Mouse (Mus musculus) MEL (cell line): ENCODE results near the gene Rhot2. TPM values are rescaled to one million over a fixed set of nuclear protein-coding genes. Genes with fewer than 3 reads are reported as not detected.
A peak's percentile ranks its signal among the peaks of the same experiment; 100 is the strongest.

Source experiments
- DNase-seq: peaks from one replicate; pipeline ENCODE4 v3.0.0; 2011; ENCODE audit warnings: low read depth, low spot score
- H3K27ac ChIP-seq: 2 replicates; pipeline ENCODE4 v1.5.1; 2012; ENCODE audit warnings: low read depth, mild to moderate bottlenecking, control low read depth, low read length, moderate library complexity; ENCODE audit not compliant: control insufficient read depth
- H3K27me3 ChIP-seq, 2 experiments: fragments of 150-350 bp in 1 of 2; sonication (generic) in 1 of 2; 2 replicates each; pipeline ENCODE4 v1.6.1; 2012; ENCODE audit warnings: low read length in 2 of 2, mild to moderate bottlenecking in 2 of 2, improper control_type of control experiment in 1 of 2, moderate library complexity in 1 of 2; ENCODE audit not compliant: insufficient read depth in 2 of 2, control insufficient read depth in 1 of 2
- H3K36me3 ChIP-seq, 2 experiments: 2 replicates each; pipeline ENCODE4 v1.6.1; 2012 to 2014; ENCODE audit warnings: low read length in 2 of 2, improper control_type of control experiment in 1 of 2, inconsistent platforms in 1 of 2, mild to moderate bottlenecking in 1 of 2; ENCODE audit not compliant: insufficient read depth in 2 of 2, control insufficient read depth in 1 of 2
- H3K4me1 ChIP-seq, 2 experiments: fragments of 150-350 bp in 1 of 2; sonication (generic) in 1 of 2; 2 replicates each; pipeline ENCODE4 v1.6.1; 2012; ENCODE audit warnings: low read length in 2 of 2, improper control_type of control experiment in 1 of 2, mild to moderate bottlenecking in 1 of 2; ENCODE audit not compliant: insufficient read depth in 2 of 2, control insufficient read depth in 1 of 2
- H3K4me3 ChIP-seq, 2 experiments: fragments of 150-350 bp in 1 of 2; sonication (generic) in 1 of 2; 2 replicates each; pipeline ENCODE4 v1.5.1; 2012; ENCODE audit warnings: low read depth in 2 of 2, low read length in 2 of 2, mild to moderate bottlenecking in 2 of 2, moderate library complexity in 2 of 2, control low read depth in 1 of 2, improper control_type of control experiment in 1 of 2; ENCODE audit not compliant: control insufficient read depth in 1 of 2, insufficient read depth in 1 of 2
- H3K79me2 ChIP-seq: 2 replicates; pipeline ENCODE4 v1.6.1; 2012; ENCODE audit warnings: mild to moderate bottlenecking, low read length, moderate library complexity; ENCODE audit not compliant: control insufficient read depth, poor library complexity, insufficient read depth
- H3K9ac ChIP-seq: 2 replicates; pipeline ENCODE4 v1.6.1; 2012; ENCODE audit warnings: low read depth, mild to moderate bottlenecking, control low read depth, low read length, moderate library complexity; ENCODE audit not compliant: control insufficient read depth, poor library complexity, severe bottlenecking
- H3K9me3 ChIP-seq: fragments of 150-350 bp; sonication (generic); replicated peaks from 2 replicates; pipeline ENCODE4 v1.6.1; 2012; ENCODE audit warnings: mild to moderate bottlenecking, low read length, improper control_type of control experiment, moderate library complexity; ENCODE audit not compliant: insufficient read depth
- BHLHE40 ChIP-seq: IDR thresholded peaks from 2 replicates; pipeline ENCODE4 v1.6.1; 2012; ENCODE audit warnings: low read depth, mild to moderate bottlenecking, inconsistent platforms, low read length, improper control_type of control experiment, borderline replicate concordance
- CHD1 ChIP-seq: IDR thresholded peaks from 2 replicates; pipeline ENCODE4 v1.6.1; 2012; ENCODE audit warnings: low read depth, mild to moderate bottlenecking, inconsistent platforms, low read length, improper control_type of control experiment
- CHD2 ChIP-seq: IDR thresholded peaks from 2 replicates; pipeline ENCODE4 v1.6.1; 2011; ENCODE audit warnings: low read length, improper control_type of control experiment
- CTCF ChIP-seq, 3 experiments: IDR thresholded peaks in 2 of 3; conservative IDR thresholded peaks in 1 of 3; 2 replicates each; pipeline ENCODE4 v1.5.1; 2011 to 2012; ENCODE audit warnings: low read length in 3 of 3, low read depth in 2 of 3, mild to moderate bottlenecking in 2 of 3, improper control_type of control experiment in 1 of 3, inconsistent platforms in 1 of 3, mixed read lengths in 1 of 3, moderate library complexity in 1 of 3; ENCODE audit not compliant: control insufficient read depth in 1 of 3, insufficient read depth in 1 of 3, poor library complexity in 1 of 3, severe bottlenecking in 1 of 3
- ELF1 ChIP-seq: IDR thresholded peaks from 2 replicates; pipeline ENCODE4 v1.6.1; 2014; ENCODE audit warnings: low read depth, mild to moderate bottlenecking, inconsistent platforms, low read length, improper control_type of control experiment, moderate library complexity
- EP300 ChIP-seq, 2 experiments: IDR thresholded peaks; 2 replicates each; pipeline ENCODE4 v1.6.1; 2011; ENCODE audit warnings: improper control_type of control experiment in 2 of 2, low read length in 2 of 2, low read depth in 1 of 2, mild to moderate bottlenecking in 1 of 2
- ETS1 ChIP-seq: IDR thresholded peaks from 2 replicates; pipeline ENCODE4 v1.6.1; 2012; ENCODE audit warnings: low read depth, mild to moderate bottlenecking, inconsistent platforms, low read length, improper control_type of control experiment, moderate library complexity
- HCFC1 ChIP-seq: IDR thresholded peaks from 2 replicates; pipeline ENCODE4 v1.6.1; 2012; ENCODE audit warnings: low read depth, mild to moderate bottlenecking, inconsistent platforms, low read length, improper control_type of control experiment, moderate library complexity
- JUND ChIP-seq: IDR thresholded peaks from 2 replicates; pipeline ENCODE4 v1.6.1; 2011; ENCODE audit warnings: low read depth, mild to moderate bottlenecking, improper control_type of control experiment, low read length
- KAT2A ChIP-seq: conservative IDR thresholded peaks from 2 replicates; pipeline ENCODE4 v1.6.1; 2012; ENCODE audit warnings: low read depth, low read length, improper control_type of control experiment, inconsistent platforms
- MAX ChIP-seq: IDR thresholded peaks from 2 replicates; pipeline ENCODE4 v1.6.1; 2011; ENCODE audit warnings: low read length, improper control_type of control experiment
- MAZ ChIP-seq: IDR thresholded peaks from 2 replicates; pipeline ENCODE4 v1.6.1; 2012; ENCODE audit warnings: low read depth, mild to moderate bottlenecking, inconsistent platforms, low read length, improper control_type of control experiment
- MEF2A ChIP-seq: IDR thresholded peaks from 2 replicates; pipeline ENCODE4 v1.6.1; 2014; ENCODE audit warnings: low read depth, mild to moderate bottlenecking, inconsistent platforms, low read length, improper control_type of control experiment; ENCODE audit not compliant: poor library complexity, insufficient replicate concordance, severe bottlenecking; ENCODE audit errors: extremely low read depth
- MXI1 ChIP-seq: IDR thresholded peaks from 2 replicates; pipeline ENCODE4 v1.6.1; 2011; ENCODE audit warnings: mild to moderate bottlenecking, low read depth, low read length, improper control_type of control experiment
- MYB ChIP-seq: IDR thresholded peaks from 2 replicates; pipeline ENCODE4 v1.6.1; 2011; ENCODE audit warnings: mild to moderate bottlenecking, low read depth, low read length, improper control_type of control experiment
- MYC ChIP-seq: IDR thresholded peaks from 2 replicates; pipeline ENCODE4 v1.6.1; 2011; ENCODE audit warnings: low read depth, mild to moderate bottlenecking, low read length, improper control_type of control experiment, moderate library complexity
- NELFE ChIP-seq: IDR thresholded peaks from 2 replicates; pipeline ENCODE4 v1.6.1; 2011; ENCODE audit warnings: low read depth, low read length, improper control_type of control experiment
- NRF1 ChIP-seq: IDR thresholded peaks from 2 replicates; pipeline ENCODE4 v1.6.1; 2014; ENCODE audit warnings: low read depth, mild to moderate bottlenecking, inconsistent platforms, low read length, improper control_type of control experiment, moderate library complexity; ENCODE audit not compliant: poor library complexity, insufficient read depth, severe bottlenecking
- POLR2A ChIP-seq, 2 experiments: IDR thresholded peaks; 2 replicates each; pipeline ENCODE4 v1.6.1; 2011 to 2012; ENCODE audit warnings: low read length in 2 of 2, mild to moderate bottlenecking in 2 of 2, control low read depth in 1 of 2, improper control_type of control experiment in 1 of 2, low read depth in 1 of 2, moderate library complexity in 1 of 2; ENCODE audit not compliant: control insufficient read depth in 1 of 2, insufficient read depth in 1 of 2, poor library complexity in 1 of 2
- POLR2AphosphoS2 ChIP-seq: IDR thresholded peaks from 2 replicates; pipeline ENCODE4 v1.6.1; 2011; ENCODE audit warnings: low read length, improper control_type of control experiment
- SIN3A ChIP-seq: IDR thresholded peaks from 2 replicates; pipeline ENCODE4 v1.6.1; 2012; ENCODE audit warnings: low read length, improper control_type of control experiment, inconsistent platforms
- TBP ChIP-seq: IDR thresholded peaks from 2 replicates; pipeline ENCODE4 v1.8.0; 2011; ENCODE audit warnings: low read depth, low read length, improper control_type of control experiment
- TCF12 ChIP-seq: IDR thresholded peaks from 2 replicates; pipeline ENCODE4 v1.6.1; 2014; ENCODE audit warnings: low read depth, mild to moderate bottlenecking, inconsistent platforms, low read length, improper control_type of control experiment, moderate library complexity
- USF1 ChIP-seq: IDR thresholded peaks from 2 replicates; pipeline ENCODE4 v1.6.1; 2014; ENCODE audit warnings: low read depth, mild to moderate bottlenecking, inconsistent platforms, low read length, improper control_type of control experiment, moderate library complexity
- ZMIZ1 ChIP-seq: IDR thresholded peaks from 2 replicates; pipeline ENCODE4 v1.6.1; 2012; ENCODE audit warnings: low read depth, mild to moderate bottlenecking, inconsistent platforms, low read length, improper control_type of control experiment, moderate library complexity
- polyA plus RNA-seq, 2 experiments: library from polyadenylated mRNA; stranded (reverse) in 1 of 2; unstranded in 1 of 2; fragments of >175 nt in 1 of 2; fragments of >200 nt in 1 of 2; gene quantifications; 2 replicates each; pipeline versions ENCODE4 v1.2.1 to v1.2.4; 2012; ENCODE audit warnings: low replicate concordance in 2 of 2, low read depth in 1 of 2; ENCODE audit not compliant: insufficient read length in 2 of 2, insufficient read depth in 1 of 2, missing spikeins in 1 of 2
- total RNA-seq: library from RNA; depleted of rRNA; stranded (reverse); fragments of 300-350 nt; gene quantifications from 2 replicates; pipeline ENCODE4 v1.2.3, GENCODE M21; 2012

Gene Rhot2
- total and polyA plus RNA-seq, 3 experiments: 29.1 to 54.5 TPM; not detected in 1

- no peaks in the 10 kb centered on the region for H3K27me3 ChIP-seq
- no peaks in the 10 kb centered on the region for H3K9me3 ChIP-seq
- TF ChIP-seq ELF1 (no peak), MAX (no peak), ETS1 (no peak), MAZ (no peak), HCFC1 (no peak), BHLHE40 (no peak), JUND (no peak), NELFE (no peak)
- H3K79me2 ChIP-seq: peaks cover 6% of the 10 kb centered on the region; the same call in 1 of the 2 replicates
- no peak overlapping the region for H3K27ac ChIP-seq
- DNase-seq: no peak
- H3K4me3 ChIP-seq: peak overlapping the region; percentile 82 to 87
- H3K36me3 ChIP-seq: peaks cover 0 to 7% of the 10 kb centered on the region in 2 experiments; a peak in 2 of 4 replicates
- peaks cover 2 to 19% of the 10 kb centered on the region in 2 experiments; a peak in 3 of 4 replicates for H3K4me1 ChIP-seq
- H3K9ac ChIP-seq: peak overlapping the region; percentile 89
These were observed 31.8 kb upstream of the Rhot2 start for GRCm38 (mm10) chr17:25876347-25876915.

- Histone ChIP-seq H3K79me2 (peaks cover 6% of the 10 kb centered on the region; the same call in 1 of the 2 replicates), H3K36me3 (peaks cover 0 to 7% of the 10 kb centered on the region in 2 experiments; a peak in 2 of 4 replicates), H3K9ac (peak overlapping the region; percentile 89), H3K27me3 (no peaks in the 10 kb centered on the region), H3K9me3 (no peaks in the 10 kb centered on the region), H3K4me1 (peaks cover 2 to 19% of the 10 kb centered on the region in 2 experiments; a peak in 3 of 4 replicates), H3K4me3 (peak overlapping the region; percentile 82 to 87), H3K27ac (peak overlapping the region; percentile 75)
- peak; percentile 89 for DNase-seq
- TF ChIP-seq USF1 (0 out of 2 replicates have a peak, but pooled peaks have one; percentile 14), ETS1 (peak; percentile 37; the same call in 1 of the 2 replicates), CTCF (IDR thresholded peaks at IDR 0.05 in 2 of 3, conservative IDR thresholded peaks at IDR 0.05 in 1 of 3; ENCODE audit: control insufficient read depth in 1 of 3, insufficient read depth in 1 of 3, low read depth in 2 of 3, low read length in 3 of 3, poor library complexity in 1 of 3, severe bottlenecking in 1 of 3) (peak in 1 of 3 experiments; percentile 17; a peak in 2 of 6 replicates), HCFC1 (peak; percentile 94), KAT2A (peak; percentile 72), EP300 (IDR thresholded peaks at IDR 0.05; ENCODE audit: low read depth in 1 of 2, low read length in 2 of 2) (no peak), POLR2A (IDR thresholded peaks at IDR 0.05; ENCODE audit: control insufficient read depth in 1 of 2, insufficient read depth in 1 of 2, low read depth in 1 of 2, low read length in 2 of 2, poor library complexity in 1 of 2) (peak; percentile 64 to 84), NELFE (peak; percentile 89), TCF12 (0 out of 2 replicates have a peak, but pooled peaks have one; percentile 26), MAX (peak; percentile 40), NRF1 (peak; percentile 56), POLR2AphosphoS2 (0 out of 2 replicates have a peak, but pooled peaks have one; percentile 53), MXI1 (peak; percentile 65; the same call in 1 of the 2 replicates), ZMIZ1 (peak; percentile 53; the same call in 1 of the 2 replicates), MYB (no peak), CHD2 (no peak), TBP (peak; percentile 62; the same call in 1 of the 2 replicates), CHD1 (no peak), MAZ (peak; percentile 59), MEF2A (no peak), SIN3A (peak; percentile 59), MYC (peak; percentile 54; the same call in 1 of the 2 replicates)
These were observed 30.8 kb upstream of the Rhot2 start for GRCm38 (mm10) chr17:25875171-25876136.
